Mouse (Mus musculus) intestine, embryonic 16.5 days (tissue): ENCODE measurements around the gene Pgm2. TPM values are rescaled to one million over a fixed set of nuclear protein-coding genes. Genes with fewer than 3 reads are reported as not detected.

ENCODE experiments used
- microRNA-seq: library from miRNA; unstranded; fragments of <30 nt; microRNA quantifications from one replicate; pipeline ENCODE4, GENCODE M21; 2016
- polyA plus RNA-seq: library from polyadenylated mRNA; unstranded; fragments of >200 nt; fragmentation: Nextera tagmentation; extraction: Ambion mirVana; gene quantifications from 2 replicates; pipeline ENCODE4 v1.2.1, GENCODE M21; 2015

Pgm2 gene
- polyA plus RNA-seq, 1 experiment from 2014 or later = 38.5 TPM

Small RNAs within 50 kb of the gene (microRNA-seq; reads per million reads assigned to microRNA genes)
- not detected for gene Gm22395
- gene Gm23967 = not detected

Other genes starting within 250 kb of the Pgm2 start
- gene Rell1, start 124.1 kb upstream of the Pgm2 start, polyA plus RNA-seq = 14.7 and 16.4 TPM in 2 replicates
- 32.3 and 38.5 TPM in 2 replicates for gene Tbc1d1, start 63.4 kb downstream of the Pgm2 start, polyA plus RNA-seq